Mouse (Mus musculus): Measurements from ENCODE around the gene Apoe. TPM values are rescaled to one million over a fixed set of nuclear protein-coding genes. Genes with fewer than 3 reads are reported as not detected.
A peak's percentile ranks its signal among the peaks of the same experiment; 100 is the strongest.

Gene Apoe
- total and polyA plus RNA-seq, 3 experiments = 8.1 to 28.6 (median 19.9) TPM

DNA sequence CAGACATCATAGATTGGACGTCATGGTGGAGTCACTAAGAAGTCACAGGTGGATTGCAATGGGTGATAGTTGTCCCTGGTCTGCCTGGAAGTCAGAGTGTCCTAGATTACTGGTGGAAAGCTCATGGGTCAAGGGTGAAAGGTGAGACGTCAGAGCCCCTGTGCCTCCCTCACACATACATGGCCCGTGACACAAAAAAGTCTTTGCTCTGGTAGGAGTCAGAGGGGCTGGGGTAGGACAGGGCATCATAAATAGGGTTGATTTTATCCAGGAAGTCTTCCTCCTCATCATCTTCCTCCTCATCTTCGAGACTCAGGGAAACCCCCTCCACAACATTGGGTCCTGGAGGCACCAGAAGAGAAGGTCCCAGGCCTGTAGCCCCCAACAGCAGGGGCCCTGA, 18.4 kb upstream of the Apoe start:
- peaks cover 41% of the 10 kb centered on the region for H3K4me1 ChIP-seq (ENCODE audit: insufficient read depth, low read depth, low read length)
- TF ChIP-seq CTCF (IDR thresholded peaks at IDR 0.05; ENCODE audit: low read depth, low read length) (no peak), GATA1 (IDR thresholded peaks at IDR 0.05; ENCODE audit: borderline replicate concordance, low read length) (no peak), TAL1 (conservative IDR thresholded peaks at IDR 0.05; ENCODE audit: low read depth, low read length) (no peak), POLR2AphosphoS5 (IDR thresholded peaks at IDR 0.05; ENCODE audit: insufficient replicate concordance, low read depth, low read length) (no peak), GATA2 (IDR thresholded peaks at IDR 0.05; ENCODE audit: borderline replicate concordance, low read depth, low read length) (no peak)
- DNase-seq (ENCODE audit: low spot score) = no peak

DNA sequence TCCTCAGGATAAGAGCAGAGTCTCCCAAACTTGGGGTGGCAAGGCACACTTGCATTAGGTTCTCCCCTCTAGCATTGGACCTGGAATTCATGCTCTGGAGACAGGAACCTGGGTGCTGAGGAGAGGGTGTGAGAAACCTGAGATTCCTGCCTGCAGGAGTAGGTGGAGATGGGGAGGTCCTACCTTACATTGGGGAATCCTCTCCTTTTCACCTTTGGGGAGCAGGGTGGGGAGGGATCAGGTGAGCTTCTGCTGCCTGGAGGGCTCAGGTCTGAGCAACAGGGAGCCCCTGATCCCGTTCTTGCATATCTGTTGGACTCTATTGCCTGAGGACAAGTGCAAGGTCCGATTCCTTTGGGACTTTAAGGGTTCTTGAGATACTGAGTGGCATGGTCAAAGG, 17.8 kb upstream of the Apoe start:
- DNase-seq (ENCODE audit: low spot score) = no peak
- H3K4me3 ChIP-seq (ENCODE audit: low read depth, low read length) = peak overlapping the region; percentile 97; the same call in 1 of the 2 replicates

More for the DNA sequence above, 18.4 kb upstream of the Apoe start:
- Histone ChIP-seq H3K4me3 (ENCODE audit: low read depth, low read length) (no peak overlapping the region), H3K9me3 (replicated peaks) (no peaks in the 10 kb centered on the region), H3K36me3 (replicated peaks) (peaks cover 49% of the 10 kb centered on the region), H3K27me3 (ENCODE audit: insufficient read depth, low read length) (no peaks in the 10 kb centered on the region)
- ATAC-seq (ENCODE audit: extremely low read depth, insufficient number of reproducible peaks, low FRiP score, poor library complexity, severe bottlenecking) = no peak

DNA sequence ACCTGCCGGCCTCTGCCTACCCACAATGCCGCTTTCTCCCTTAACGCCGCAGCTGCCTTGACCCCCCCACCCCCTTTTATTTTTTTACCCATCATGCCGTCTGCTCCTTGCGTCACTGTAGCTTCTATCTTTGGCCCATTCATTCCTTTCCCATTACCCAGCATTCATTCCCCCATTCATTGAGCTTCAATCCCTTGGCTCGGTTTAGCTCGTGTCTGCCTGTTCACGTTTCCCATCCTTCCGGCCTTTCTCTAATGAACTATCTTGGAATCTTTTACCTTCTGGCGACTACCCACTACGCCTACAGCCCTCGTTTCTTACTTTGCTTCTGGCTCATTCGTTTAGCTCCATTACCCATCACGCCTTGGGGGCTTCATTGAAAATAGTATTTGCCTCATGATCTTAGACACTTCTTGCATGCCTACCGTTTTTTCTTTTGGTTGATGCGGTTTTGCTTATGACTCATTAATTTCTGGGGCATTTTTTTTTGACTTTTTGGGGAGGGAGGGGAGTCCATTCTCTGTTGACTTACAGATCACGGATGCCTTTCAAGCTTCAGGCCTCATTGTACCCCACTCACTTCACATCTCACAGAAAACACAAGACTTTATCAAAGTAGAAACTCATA, 17.2 kb upstream of the Apoe start:
- peak overlapping the region; percentile 97 for H3K4me3 ChIP-seq (ENCODE audit: low read depth, low read length)
- H3K27me3 ChIP-seq (ENCODE audit: insufficient read depth, low read length) = no peaks in the 10 kb centered on the region
- H3K9me3 ChIP-seq (replicated peaks) = no peaks in the 10 kb centered on the region
- peaks cover 55% of the 10 kb centered on the region for H3K36me3 ChIP-seq (replicated peaks)
- peaks cover 52% of the 10 kb centered on the region for H3K4me1 ChIP-seq (ENCODE audit: insufficient read depth, low read depth, low read length)
- no peak for DNase-seq (ENCODE audit: low spot score)
- no peak for ATAC-seq (ENCODE audit: extremely low read depth, insufficient number of reproducible peaks, low FRiP score, poor library complexity, severe bottlenecking)
- TF ChIP-seq GATA2 (IDR thresholded peaks at IDR 0.05; ENCODE audit: borderline replicate concordance, low read depth, low read length) = no peak
- TF ChIP-seq TAL1 (conservative IDR thresholded peaks at IDR 0.05; ENCODE audit: low read depth, low read length) = no peak
- TF ChIP-seq GATA1 (IDR thresholded peaks at IDR 0.05; ENCODE audit: borderline replicate concordance, low read length) = no peak
- TF ChIP-seq CTCF (IDR thresholded peaks at IDR 0.05; ENCODE audit: low read depth, low read length) = no peak
- TF ChIP-seq POLR2AphosphoS5 (IDR thresholded peaks at IDR 0.05; ENCODE audit: insufficient replicate concordance, low read depth, low read length) = no peak

More for the DNA sequence above, 17.8 kb upstream of the Apoe start:
- no peaks in the 10 kb centered on the region for H3K9me3 ChIP-seq (replicated peaks)
- TF ChIP-seq TAL1 (conservative IDR thresholded peaks at IDR 0.05; ENCODE audit: low read depth, low read length) (no peak), GATA1 (IDR thresholded peaks at IDR 0.05; ENCODE audit: borderline replicate concordance, low read length) (no peak), CTCF (IDR thresholded peaks at IDR 0.05; ENCODE audit: low read depth, low read length) (no peak), GATA2 (IDR thresholded peaks at IDR 0.05; ENCODE audit: borderline replicate concordance, low read depth, low read length) (no peak), POLR2AphosphoS5 (IDR thresholded peaks at IDR 0.05; ENCODE audit: insufficient replicate concordance, low read depth, low read length) (no peak)
- H3K4me1 ChIP-seq (ENCODE audit: insufficient read depth, low read depth, low read length) = peaks cover 46% of the 10 kb centered on the region
- no peaks in the 10 kb centered on the region for H3K27me3 ChIP-seq (ENCODE audit: insufficient read depth, low read length)
- H3K36me3 ChIP-seq (replicated peaks) = peaks cover 52% of the 10 kb centered on the region
- no peak for ATAC-seq (ENCODE audit: extremely low read depth, insufficient number of reproducible peaks, low FRiP score, poor library complexity, severe bottlenecking)

DNA sequence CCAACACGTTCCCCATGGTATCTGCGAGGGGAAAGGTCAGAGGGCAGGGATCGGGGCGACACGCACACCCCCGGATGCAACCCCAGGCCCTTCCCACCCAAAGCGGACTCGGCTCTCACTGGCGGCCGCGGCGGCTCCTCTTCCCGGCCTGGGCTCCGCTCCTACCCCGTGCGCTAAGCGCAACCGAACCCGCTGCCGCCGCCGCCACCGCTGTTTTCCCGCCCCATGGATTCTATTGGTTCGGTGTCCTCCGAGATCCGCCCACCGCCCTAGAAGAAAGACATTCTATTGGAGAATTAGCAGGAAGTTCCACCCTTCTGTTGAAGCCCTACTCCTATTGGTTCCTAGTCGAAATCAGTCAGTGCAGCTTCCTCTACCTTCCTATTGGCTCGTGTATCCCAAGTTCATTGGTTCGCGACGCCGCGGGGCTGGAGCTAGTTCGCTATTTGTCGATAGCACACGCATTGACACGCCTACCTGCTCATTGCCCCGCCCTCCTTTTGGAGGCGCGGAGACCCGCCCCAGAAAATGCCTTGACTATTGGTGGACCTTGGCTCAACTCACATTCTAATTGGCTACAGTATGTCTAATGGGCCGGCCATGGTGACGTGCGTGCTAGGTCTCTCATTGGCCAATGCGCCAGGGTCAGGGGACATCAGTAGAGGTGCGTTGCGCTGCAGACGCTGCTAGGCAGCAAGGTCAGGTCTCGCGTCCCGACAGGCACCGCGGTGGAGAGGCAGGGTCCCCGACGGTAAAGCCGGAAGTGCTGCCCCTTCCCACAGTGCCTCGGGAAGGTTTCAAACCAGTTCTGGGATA, 16.5 kb upstream of the Apoe start, which contains the start of gene Tomm40:
Tomm40 (minus strand) TSS at position 200 of the 816 bp plus-strand sequence.
- DNase-seq (ENCODE audit: low spot score) (peak; percentile 97), ATAC-seq (ENCODE audit: extremely low read depth, insufficient number of reproducible peaks, low FRiP score, poor library complexity, severe bottlenecking) (peak; percentile 91)
- TF ChIP-seq GATA1 (IDR thresholded peaks at IDR 0.05; ENCODE audit: borderline replicate concordance, low read length) (no peak), CTCF (IDR thresholded peaks at IDR 0.05; ENCODE audit: low read depth, low read length) (no peak), TAL1 (conservative IDR thresholded peaks at IDR 0.05; ENCODE audit: low read depth, low read length) (no peak), GATA2 (IDR thresholded peaks at IDR 0.05; ENCODE audit: borderline replicate concordance, low read depth, low read length) (no peak), POLR2AphosphoS5 (IDR thresholded peaks at IDR 0.05; ENCODE audit: insufficient replicate concordance, low read depth, low read length) (no peak)
- peak within 1 kb of the TSS; percentile 97 for H3K4me3 ChIP-seq (ENCODE audit: low read depth, low read length)
- H3K9me3 ChIP-seq (replicated peaks) = no peaks in the 10 kb centered on the region
- peaks cover 57% of the 10 kb centered on the region for H3K4me1 ChIP-seq (ENCODE audit: insufficient read depth, low read depth, low read length)
- no peaks in the 10 kb centered on the region for H3K27me3 ChIP-seq (ENCODE audit: insufficient read depth, low read length)
- peaks cover 60% of the 10 kb centered on the region for H3K36me3 ChIP-seq (replicated peaks)

DNA sequence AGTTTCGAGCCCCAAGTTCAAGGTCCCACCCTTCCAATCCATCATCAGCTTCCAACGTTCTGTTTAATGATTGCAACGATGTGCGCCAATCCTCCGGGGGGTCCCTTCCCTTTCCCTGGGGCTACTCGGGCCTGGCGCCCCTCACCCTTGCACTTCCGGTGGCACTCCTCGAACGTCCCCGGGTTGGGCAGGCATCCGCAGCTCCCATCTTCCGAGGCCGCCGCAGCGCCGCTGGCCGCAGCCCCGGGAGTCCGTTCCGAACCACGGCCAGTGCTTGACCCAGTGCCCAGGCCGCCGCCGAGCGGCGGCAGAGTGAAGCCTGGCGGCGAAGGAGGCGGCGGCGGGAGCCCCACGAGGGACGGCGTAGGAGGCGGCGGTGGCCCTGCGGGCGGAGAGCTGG, 15.8 kb upstream of the Apoe start:
- H3K4me3 ChIP-seq (ENCODE audit: low read depth, low read length) = peak overlapping the region; percentile 97
- ATAC-seq (ENCODE audit: extremely low read depth, insufficient number of reproducible peaks, low FRiP score, poor library complexity, severe bottlenecking) = no peak
- H3K4me1 ChIP-seq (ENCODE audit: insufficient read depth, low read depth, low read length) = peaks cover 60% of the 10 kb centered on the region
- no peak for DNase-seq (ENCODE audit: low spot score)
- H3K36me3 ChIP-seq (replicated peaks) = peaks cover 66% of the 10 kb centered on the region
- no peaks in the 10 kb centered on the region for H3K27me3 ChIP-seq (ENCODE audit: insufficient read depth, low read length)
- no peaks in the 10 kb centered on the region for H3K9me3 ChIP-seq (replicated peaks)
- no peak for TF ChIP-seq GATA1 (IDR thresholded peaks at IDR 0.05; ENCODE audit: borderline replicate concordance, low read length)
- TF ChIP-seq CTCF (IDR thresholded peaks at IDR 0.05; ENCODE audit: low read depth, low read length) = no peak

DNA sequence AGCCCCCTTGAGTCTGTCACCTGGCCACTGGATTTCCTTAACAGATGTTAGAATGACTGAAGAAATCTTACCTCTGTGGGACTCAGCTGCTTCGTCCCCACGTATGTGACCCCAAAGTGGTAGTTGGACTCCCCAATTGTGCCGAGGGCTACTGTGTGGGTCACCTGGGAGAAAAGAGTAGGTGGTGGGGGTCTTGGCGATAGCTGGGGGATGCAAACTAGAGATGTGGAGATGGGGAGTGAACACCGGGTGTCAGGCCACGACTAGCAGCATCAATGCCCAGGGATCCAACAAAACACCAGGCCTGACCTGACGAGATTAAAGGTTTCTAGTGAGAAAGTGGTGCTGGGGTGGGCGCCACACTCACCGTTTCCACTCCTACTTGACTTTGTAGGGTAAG, 14.6 kb upstream of the Apoe start:
- TF ChIP-seq GATA2 (IDR thresholded peaks at IDR 0.05; ENCODE audit: borderline replicate concordance, low read depth, low read length) = no peak
- TF ChIP-seq TAL1 (conservative IDR thresholded peaks at IDR 0.05; ENCODE audit: low read depth, low read length) = no peak
- no peak for TF ChIP-seq GATA1 (IDR thresholded peaks at IDR 0.05; ENCODE audit: borderline replicate concordance, low read length)
- TF ChIP-seq POLR2AphosphoS5 (IDR thresholded peaks at IDR 0.05; ENCODE audit: insufficient replicate concordance, low read depth, low read length) = no peak
- TF ChIP-seq CTCF (IDR thresholded peaks at IDR 0.05; ENCODE audit: low read depth, low read length) = no peak
- ATAC-seq (ENCODE audit: extremely low read depth, insufficient number of reproducible peaks, low FRiP score, poor library complexity, severe bottlenecking) = no peak
- H3K4me3 ChIP-seq (ENCODE audit: low read depth, low read length) = peak overlapping the region; percentile 97; the same call in 1 of the 2 replicates
- no peaks in the 10 kb centered on the region for H3K9me3 ChIP-seq (replicated peaks)
- no peak for DNase-seq (ENCODE audit: low spot score)
- H3K4me1 ChIP-seq (ENCODE audit: insufficient read depth, low read depth, low read length) = peaks cover 67% of the 10 kb centered on the region
- no peaks in the 10 kb centered on the region for H3K27me3 ChIP-seq (ENCODE audit: insufficient read depth, low read length)
- H3K36me3 ChIP-seq (replicated peaks) = peaks cover 68% of the 10 kb centered on the region
